Mouse (Mus musculus): ENCODE data around the gene Tomm6. TPM values are rescaled to one million over a fixed set of nuclear protein-coding genes. Genes with fewer than 3 reads are reported as not detected.

Tomm6 gene
- polyA plus RNA-seq, 1 experiment = 93.7 TPM

DNA sequence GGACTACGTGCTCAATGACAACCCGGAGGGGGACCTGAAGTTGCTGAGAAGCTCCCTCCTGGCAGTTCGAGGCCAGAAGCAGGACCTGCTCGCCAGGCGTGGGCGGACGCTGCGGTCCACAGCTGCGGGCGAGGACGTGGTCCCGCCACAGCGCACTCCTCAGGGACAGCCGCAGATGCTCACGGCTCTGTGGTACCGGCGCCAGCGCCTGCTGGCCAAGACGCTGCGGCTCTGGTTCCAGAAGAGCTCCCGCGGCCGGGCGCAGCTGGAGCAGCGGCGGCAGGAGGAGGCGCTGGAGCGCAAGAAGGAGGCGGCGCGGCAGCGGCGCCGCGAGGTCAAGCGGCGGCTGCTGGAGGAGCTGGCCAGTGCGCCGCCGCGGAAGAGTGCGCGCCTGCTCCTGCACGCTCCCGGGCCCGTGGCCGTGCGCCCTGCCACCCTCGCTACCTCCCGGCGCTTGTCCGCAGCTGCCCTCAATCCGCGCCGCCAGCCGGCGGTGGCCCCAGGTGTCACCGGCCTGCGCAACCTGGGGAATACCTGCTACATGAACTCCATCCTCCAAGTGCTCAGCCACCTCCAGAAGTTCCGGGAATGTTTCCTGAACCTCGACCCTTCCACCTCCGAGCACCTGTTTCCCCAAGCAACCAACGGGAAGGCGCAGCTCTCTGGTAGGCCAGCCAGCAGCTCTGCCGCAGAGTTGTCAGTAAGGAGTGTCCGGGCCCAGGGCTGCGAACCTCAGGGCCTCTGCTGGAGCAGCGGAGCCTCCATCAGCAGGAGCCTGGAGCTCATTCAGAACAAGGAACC lies 15.7 kb downstream of the Tomm6 start:
- H3K27me3 ChIP-seq (ENCODE audit: control insufficient read depth, insufficient read depth, low read length) = no peaks in the 10 kb centered on the region
- TF ChIP-seq POLR2A (IDR thresholded peaks at IDR 0.05; ENCODE audit: control insufficient read depth, low read depth, low read length) (peak; percentile 10; the same call in 1 of the 2 replicates), CTCF (IDR thresholded peaks at IDR 0.05; ENCODE audit: control insufficient read depth, insufficient read depth, insufficient replicate concordance, low read depth, low read length) (no peak; the same call in 1 of the 2 replicates)
- H3K36me3 ChIP-seq (ENCODE audit: control insufficient read depth, insufficient read depth, low read length) = peaks cover 1% of the 10 kb centered on the region
- H3K4me3 ChIP-seq (ENCODE audit: control insufficient read depth, low read depth, low read length) = peak overlapping the region; percentile 51
- peaks cover 10% of the 10 kb centered on the region for H3K4me1 ChIP-seq (ENCODE audit: control insufficient read depth, insufficient read depth, low read length)
- peak overlapping the region; percentile 17 for H3K27ac ChIP-seq (ENCODE audit: control insufficient read depth, insufficient read depth, low read depth, low read length)

DNA sequence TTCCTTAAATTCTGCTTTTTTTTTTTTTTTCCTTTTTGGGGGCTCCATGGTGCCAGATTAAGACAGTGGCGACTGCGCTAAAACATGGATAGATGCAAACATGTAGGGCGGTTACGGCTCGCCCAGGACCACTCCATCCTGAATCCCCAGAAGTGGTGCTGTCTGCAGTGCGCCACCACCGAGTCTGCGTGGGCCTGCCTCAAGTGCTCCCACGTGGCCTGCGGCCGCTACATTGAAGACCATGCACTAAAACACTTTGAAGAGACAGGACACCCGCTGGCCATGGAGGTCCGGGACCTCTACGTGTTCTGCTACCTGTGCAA lies 16.2 kb downstream of the Tomm6 start:
- Histone ChIP-seq H3K4me1 (ENCODE audit: control insufficient read depth, insufficient read depth, low read length) (peaks cover 10% of the 10 kb centered on the region), H3K27ac (ENCODE audit: control insufficient read depth, insufficient read depth, low read depth, low read length) (no peak overlapping the region), H3K27me3 (ENCODE audit: control insufficient read depth, insufficient read depth, low read length) (no peaks in the 10 kb centered on the region), H3K4me3 (ENCODE audit: control insufficient read depth, low read depth, low read length) (peak overlapping the region; percentile 51), H3K36me3 (ENCODE audit: control insufficient read depth, insufficient read depth, low read length) (peaks cover 1% of the 10 kb centered on the region)
- TF ChIP-seq POLR2A (IDR thresholded peaks at IDR 0.05; ENCODE audit: control insufficient read depth, low read depth, low read length) = no peak
- TF ChIP-seq CTCF (IDR thresholded peaks at IDR 0.05; ENCODE audit: control insufficient read depth, insufficient read depth, insufficient replicate concordance, low read depth, low read length) = no peak

DNA sequence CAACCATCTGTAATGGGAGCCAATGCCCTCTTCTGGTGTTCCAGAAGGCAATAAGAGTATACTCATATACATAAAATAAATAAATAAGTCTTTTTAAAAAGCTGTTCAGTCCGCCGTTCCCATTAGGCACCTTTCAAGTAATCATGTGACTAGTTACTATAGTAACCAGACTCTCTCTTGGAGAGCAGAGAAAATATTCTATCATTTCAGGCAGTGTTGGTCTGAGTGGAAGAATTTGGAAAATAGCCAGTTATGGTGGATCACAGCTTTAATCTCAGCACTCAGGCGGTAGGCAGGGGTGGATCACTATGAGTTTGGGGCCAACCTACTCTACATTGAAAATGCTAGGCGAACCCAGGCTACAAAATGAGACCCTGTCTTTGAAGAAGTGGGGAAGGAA lies 19.0 kb downstream of the Tomm6 start:
- H3K27me3 ChIP-seq (ENCODE audit: control insufficient read depth, insufficient read depth, low read length) = no peaks in the 10 kb centered on the region

DNA sequence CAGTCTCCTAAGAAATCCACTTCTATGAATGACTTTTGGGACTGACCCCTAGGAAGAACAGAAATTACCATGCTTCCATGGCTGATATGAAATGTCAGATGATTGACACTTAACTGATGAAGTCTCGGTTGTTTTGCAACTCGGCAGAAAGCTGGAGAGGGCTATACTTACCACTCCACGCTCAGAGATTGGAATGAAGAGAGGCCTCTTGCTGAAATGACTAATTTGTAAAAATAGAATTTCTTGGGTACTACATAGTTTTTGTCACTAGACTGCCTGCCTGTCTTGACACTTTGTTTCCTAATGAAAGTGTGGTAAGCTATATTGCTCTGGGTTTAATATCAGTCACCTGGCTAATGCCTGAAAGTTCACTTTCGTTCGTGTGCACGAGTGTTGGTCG lies 23.7 kb downstream of the Tomm6 start:
- TF ChIP-seq CTCF (IDR thresholded peaks at IDR 0.05; ENCODE audit: control insufficient read depth, insufficient read depth, insufficient replicate concordance, low read depth, low read length) (no peak), POLR2A (IDR thresholded peaks at IDR 0.05; ENCODE audit: control insufficient read depth, low read depth, low read length) (no peak)
- H3K36me3 ChIP-seq (ENCODE audit: control insufficient read depth, insufficient read depth, low read length) = no peaks in the 10 kb centered on the region
- H3K4me1 ChIP-seq (ENCODE audit: control insufficient read depth, insufficient read depth, low read length) = no peaks in the 10 kb centered on the region
- no peaks in the 10 kb centered on the region for H3K27me3 ChIP-seq (ENCODE audit: control insufficient read depth, insufficient read depth, low read length)
- no peak overlapping the region for H3K4me3 ChIP-seq (ENCODE audit: control insufficient read depth, low read depth, low read length)
- no peak overlapping the region for H3K27ac ChIP-seq (ENCODE audit: control insufficient read depth, insufficient read depth, low read depth, low read length)

More for the DNA sequence above, 19.0 kb downstream of the Tomm6 start:
- TF ChIP-seq CTCF (IDR thresholded peaks at IDR 0.05; ENCODE audit: control insufficient read depth, insufficient read depth, insufficient replicate concordance, low read depth, low read length) = no peak
- no peak for TF ChIP-seq POLR2A (IDR thresholded peaks at IDR 0.05; ENCODE audit: control insufficient read depth, low read depth, low read length)
- Histone ChIP-seq H3K36me3 (ENCODE audit: control insufficient read depth, insufficient read depth, low read length) (peaks cover 1% of the 10 kb centered on the region; the same call in 1 of the 2 replicates), H3K4me3 (ENCODE audit: control insufficient read depth, low read depth, low read length) (peak overlapping the region; percentile 41; the same call in 1 of the 2 replicates), H3K27ac (ENCODE audit: control insufficient read depth, insufficient read depth, low read depth, low read length) (no peak overlapping the region), H3K4me1 (ENCODE audit: control insufficient read depth, insufficient read depth, low read length) (peaks cover 10% of the 10 kb centered on the region)

DNA sequence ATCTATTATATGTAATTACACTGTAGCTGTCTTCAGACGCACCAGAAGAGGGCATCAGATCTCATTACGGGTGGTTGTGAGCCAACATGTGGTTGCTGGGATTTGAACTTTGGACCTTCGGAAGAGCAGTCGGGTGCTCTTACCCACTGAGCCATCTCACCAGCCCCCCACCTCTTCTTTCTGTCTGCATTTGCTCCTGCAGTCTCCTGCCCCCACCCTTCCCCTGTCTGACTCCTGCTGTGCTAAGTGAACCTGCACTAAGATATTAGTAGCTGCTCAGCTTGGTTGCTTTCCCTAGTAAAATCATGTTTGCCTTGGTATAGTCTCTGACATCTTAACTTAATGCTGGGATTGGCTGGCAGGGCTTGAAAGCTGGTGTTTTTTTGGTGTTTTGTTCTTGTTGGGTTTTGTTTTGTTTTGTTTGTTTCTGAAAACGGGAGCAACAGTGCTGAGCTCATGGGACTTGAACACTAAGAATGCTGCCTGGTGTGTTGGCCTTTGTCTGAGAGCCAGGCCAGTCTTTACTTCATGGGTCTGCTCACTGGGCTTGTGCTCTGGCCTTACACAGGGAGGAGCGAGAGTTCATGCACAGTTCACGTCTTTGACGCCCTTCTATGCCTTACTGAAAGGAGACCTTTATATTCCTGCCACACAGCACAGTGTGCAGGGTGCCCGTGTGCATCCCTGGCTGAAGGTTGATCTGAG lies 25.0 kb downstream of the Tomm6 start:
- Histone ChIP-seq H3K27ac (ENCODE audit: control insufficient read depth, insufficient read depth, low read depth, low read length) (no peak overlapping the region), H3K4me1 (ENCODE audit: control insufficient read depth, insufficient read depth, low read length) (no peaks in the 10 kb centered on the region), H3K27me3 (ENCODE audit: control insufficient read depth, insufficient read depth, low read length) (no peaks in the 10 kb centered on the region), H3K36me3 (ENCODE audit: control insufficient read depth, insufficient read depth, low read length) (no peaks in the 10 kb centered on the region), H3K4me3 (ENCODE audit: control insufficient read depth, low read depth, low read length) (no peak overlapping the region)
- TF ChIP-seq POLR2A (IDR thresholded peaks at IDR 0.05; ENCODE audit: control insufficient read depth, low read depth, low read length) = no peak
- no peak for TF ChIP-seq CTCF (IDR thresholded peaks at IDR 0.05; ENCODE audit: control insufficient read depth, insufficient read depth, insufficient replicate concordance, low read depth, low read length)

DNA sequence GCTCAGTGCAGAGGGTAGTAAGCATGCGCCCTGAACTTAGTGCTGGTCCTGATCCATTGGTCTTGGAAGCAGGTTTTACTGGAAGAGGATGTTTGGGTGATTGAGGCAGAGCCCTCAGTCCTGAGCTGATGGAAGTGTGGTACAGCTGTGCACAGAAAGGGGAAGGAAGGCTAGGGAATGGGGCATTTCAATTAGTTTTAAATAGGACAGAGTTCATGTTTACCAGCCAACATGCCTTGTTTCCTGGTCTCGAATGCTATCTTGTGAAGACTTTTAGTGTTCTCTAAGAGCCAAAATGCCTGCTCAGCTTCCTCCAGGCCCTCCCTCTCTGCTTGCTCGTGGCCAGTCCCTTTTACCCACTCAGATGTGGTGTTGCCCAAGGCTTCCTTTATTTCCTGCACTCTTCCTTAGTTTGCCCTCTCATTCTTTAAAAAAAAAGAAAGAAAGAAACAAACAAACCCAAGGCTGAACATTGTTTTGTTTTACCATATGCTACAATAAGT lies 29.4 kb downstream of the Tomm6 start:
- TF ChIP-seq POLR2A (IDR thresholded peaks at IDR 0.05; ENCODE audit: control insufficient read depth, low read depth, low read length) (no peak), CTCF (IDR thresholded peaks at IDR 0.05; ENCODE audit: control insufficient read depth, insufficient read depth, insufficient replicate concordance, low read depth, low read length) (no peak)
- H3K27me3 ChIP-seq (ENCODE audit: control insufficient read depth, insufficient read depth, low read length) = no peaks in the 10 kb centered on the region

DNA sequence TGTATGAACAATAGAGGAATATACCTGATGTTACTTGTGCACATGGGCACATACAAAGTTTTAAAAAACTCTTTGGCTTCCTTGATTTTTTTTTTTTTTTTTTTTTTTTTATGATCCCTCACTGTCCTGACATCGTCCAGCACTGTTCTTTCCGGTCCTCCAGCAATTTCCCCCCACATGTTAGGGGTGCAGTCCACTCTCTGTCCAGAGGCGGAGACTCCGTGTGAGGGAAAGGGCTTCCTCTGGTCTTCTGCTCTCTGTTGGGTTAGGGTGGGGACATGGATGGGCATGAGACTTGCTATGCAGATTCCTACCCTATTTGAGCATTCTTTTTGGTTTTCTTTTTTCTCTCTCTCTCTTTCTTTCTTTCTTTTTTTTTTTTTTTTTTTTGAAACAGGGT lies 30.3 kb downstream of the Tomm6 start:
- Histone ChIP-seq H3K27ac (ENCODE audit: control insufficient read depth, insufficient read depth, low read depth, low read length) (no peak overlapping the region), H3K4me1 (ENCODE audit: control insufficient read depth, insufficient read depth, low read length) (no peaks in the 10 kb centered on the region), H3K36me3 (ENCODE audit: control insufficient read depth, insufficient read depth, low read length) (no peaks in the 10 kb centered on the region; the same call in 1 of the 2 replicates), H3K27me3 (ENCODE audit: control insufficient read depth, insufficient read depth, low read length) (no peaks in the 10 kb centered on the region), H3K4me3 (ENCODE audit: control insufficient read depth, low read depth, low read length) (no peak overlapping the region)
- TF ChIP-seq CTCF (IDR thresholded peaks at IDR 0.05; ENCODE audit: control insufficient read depth, insufficient read depth, insufficient replicate concordance, low read depth, low read length) = no peak
- no peak for TF ChIP-seq POLR2A (IDR thresholded peaks at IDR 0.05; ENCODE audit: control insufficient read depth, low read depth, low read length)

More for the DNA sequence above, 29.4 kb downstream of the Tomm6 start:
- Histone ChIP-seq H3K36me3 (ENCODE audit: control insufficient read depth, insufficient read depth, low read length) (no peaks in the 10 kb centered on the region; the same call in 1 of the 2 replicates), H3K4me3 (ENCODE audit: control insufficient read depth, low read depth, low read length) (no peak overlapping the region), H3K4me1 (ENCODE audit: control insufficient read depth, insufficient read depth, low read length) (no peaks in the 10 kb centered on the region), H3K27ac (ENCODE audit: control insufficient read depth, insufficient read depth, low read depth, low read length) (no peak overlapping the region)
